Mouse (Mus musculus): Measurements from ENCODE around the gene T2. TPM values are rescaled to one million over a fixed set of nuclear protein-coding genes. Genes with fewer than 3 reads are reported as not detected.

The T2 gene
- 0.96 and 0.98 TPM in 2 replicates for polyA plus RNA-seq (2015; fragmentation: Nextera tagmentation; extraction: Ambion mirVana)

DNA sequence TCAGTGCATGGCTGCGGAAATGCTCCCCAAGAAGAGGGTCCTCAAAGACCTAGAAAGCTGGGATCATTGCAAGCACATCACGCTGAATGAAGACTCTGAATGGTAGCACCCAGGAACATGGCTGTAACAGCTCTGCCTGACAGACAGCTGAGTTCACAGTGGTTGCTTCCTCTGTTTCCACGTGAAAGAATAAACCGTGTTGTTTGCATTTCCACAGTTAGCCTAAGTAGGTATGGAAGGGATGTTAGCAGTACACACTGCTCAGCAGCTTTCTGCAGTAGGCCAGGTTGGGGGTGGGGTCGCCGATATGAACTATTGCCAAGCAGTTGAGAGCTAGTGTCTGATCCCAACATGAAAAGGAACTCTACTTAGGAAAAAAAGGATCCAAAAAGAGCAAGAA, at the start of gene T2:
TSS of gene T2 (plus strand) at position 301 of the 400 bp plus-strand sequence.

DNA sequence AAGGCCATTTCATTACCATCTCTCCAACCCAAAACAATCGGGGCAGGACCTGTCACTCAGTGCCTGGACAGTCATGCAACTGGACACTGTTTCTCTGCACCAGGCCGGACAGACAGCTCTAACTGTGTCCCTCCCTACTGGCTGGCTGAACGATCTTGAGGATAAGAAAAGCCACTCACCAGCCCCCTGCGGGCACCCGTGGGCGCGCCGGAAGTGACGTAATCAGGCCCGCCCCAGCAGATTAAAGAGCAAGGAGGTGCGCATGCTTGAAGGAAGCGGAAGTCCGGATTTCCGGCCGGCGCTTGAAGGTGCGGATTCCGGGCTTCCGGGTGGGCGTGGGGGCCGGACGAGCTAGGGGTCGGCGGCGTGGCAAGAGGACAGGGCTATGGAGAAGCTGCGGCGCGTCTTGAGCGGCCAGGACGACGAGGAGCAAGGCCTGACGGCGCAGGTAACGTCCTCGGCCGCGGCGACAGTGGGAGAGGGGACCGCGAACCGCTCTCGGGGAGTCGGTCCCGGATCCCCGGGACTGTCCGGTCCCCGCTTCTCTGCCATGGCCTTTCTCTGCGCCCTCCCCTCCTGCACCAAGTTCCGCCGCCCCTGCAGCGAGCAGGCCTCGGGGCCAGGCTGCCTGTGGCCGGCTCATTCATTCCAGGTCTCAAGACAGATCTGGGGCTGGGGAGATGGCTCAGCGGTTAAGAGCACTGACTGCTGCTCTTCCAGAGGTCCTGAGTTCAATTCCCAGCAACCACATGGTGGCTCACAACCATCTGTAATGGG, 44.8 kb upstream of the T2 start, which contains the start of gene Sft2d1:
TSS of gene Sft2d1 (plus strand) at position 265 of the 777 bp plus-strand sequence.

DNA sequence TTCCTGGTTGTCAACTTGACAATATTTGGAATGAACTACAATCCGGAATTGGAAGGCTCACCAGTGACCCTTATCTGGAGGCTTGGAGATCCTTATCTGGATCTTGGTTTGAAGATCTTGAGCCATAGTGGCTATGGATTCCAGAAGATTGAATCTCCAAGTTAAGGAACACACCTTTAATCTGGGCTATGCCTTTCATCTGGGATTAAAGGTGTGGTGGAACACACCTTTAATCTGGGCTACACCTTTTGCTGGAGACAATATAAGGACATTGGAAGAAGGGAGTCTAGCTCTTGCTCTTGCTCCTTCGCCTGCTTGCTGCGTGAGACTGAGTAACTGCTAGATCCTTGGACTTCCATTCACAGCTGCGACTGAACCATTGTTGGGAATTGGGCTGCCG, 18.6 kb upstream of the T2 start, which contains the start of gene Prr18:
TSS of gene Prr18 (plus strand) at position 301 of the 400 bp plus-strand sequence.

DNA sequence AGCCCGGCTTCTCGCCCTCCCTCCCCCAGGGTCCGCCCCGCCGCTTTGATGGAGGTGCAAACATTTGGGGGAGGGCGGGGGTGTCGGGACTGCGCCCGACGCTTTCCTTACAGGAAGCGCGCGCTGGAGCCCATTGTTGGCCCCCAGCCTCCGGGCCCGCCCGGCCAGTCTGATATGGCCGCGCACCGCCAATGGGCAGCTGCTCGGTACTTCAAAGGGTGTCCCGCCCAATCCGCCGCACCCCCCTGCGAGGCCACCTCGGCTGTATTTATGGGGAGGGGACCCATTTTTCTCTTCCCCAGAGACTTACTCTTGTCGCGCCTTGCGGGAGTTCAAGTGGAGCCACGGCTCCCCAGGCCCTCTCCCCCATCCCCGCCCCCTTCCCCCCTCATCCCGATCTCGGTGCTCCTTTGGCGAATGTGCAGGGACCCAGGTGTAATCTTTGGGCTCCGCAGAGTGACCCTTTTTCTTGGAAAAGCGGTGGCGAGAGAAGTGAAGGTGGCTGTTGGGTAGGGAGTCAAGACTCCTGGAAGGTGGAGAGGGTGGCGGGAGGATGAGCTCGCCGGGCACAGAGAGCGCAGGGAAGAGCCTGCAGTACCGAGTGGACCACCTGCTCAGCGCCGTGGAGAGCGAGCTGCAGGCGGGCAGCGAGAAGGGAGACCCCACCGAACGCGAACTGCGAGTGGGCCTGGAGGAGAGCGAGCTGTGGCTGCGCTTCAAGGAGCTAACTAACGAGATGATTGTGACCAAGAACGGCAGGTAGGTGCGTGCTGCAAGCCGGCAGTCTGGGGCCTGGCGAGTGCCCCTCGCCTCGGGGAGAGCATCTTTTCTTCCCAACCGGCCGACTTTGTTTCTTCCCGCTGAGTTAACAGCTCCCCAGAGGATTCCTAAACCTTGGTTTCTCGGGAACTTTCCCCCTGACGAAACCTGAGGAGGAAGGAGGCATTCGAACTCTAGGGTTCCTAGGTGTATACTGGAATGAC, 78.5 kb downstream of the T2 start, which contains the start of gene T:
TSS of gene T (plus strand) at position 446 of the 983 bp plus-strand sequence.

Other genes with a start within 250 kb of the T2 start
- 0.17 and 0.46 TPM in 2 replicates for gene Gm49673, start 208.2 kb upstream of the T2 start, polyA plus RNA-seq (2015; fragmentation: Nextera tagmentation; extraction: Ambion mirVana)
- gene Rnaset2a, start 207.9 kb upstream of the T2 start, polyA plus RNA-seq (2015; fragmentation: Nextera tagmentation; extraction: Ambion mirVana) = 18.5 and 18.7 TPM in 2 replicates
- gene Fgfr1op, start 190.5 kb upstream of the T2 start, polyA plus RNA-seq (2015; fragmentation: Nextera tagmentation; extraction: Ambion mirVana) = 20.1 and 21.3 TPM in 2 replicates
- 0.17 TPM in 1 of 2 replicates, not detected in the other for gene Ccr6, start 119.9 kb upstream of the T2 start, polyA plus RNA-seq (2015; fragmentation: Nextera tagmentation; extraction: Ambion mirVana)
- 718 and 755 TPM in 2 replicates for gene Mpc1, start 73.1 kb upstream of the T2 start, polyA plus RNA-seq (2015; fragmentation: Nextera tagmentation; extraction: Ambion mirVana)
- 170 and 175 TPM in 2 replicates for gene Sft2d1, start 44.9 kb upstream of the T2 start, polyA plus RNA-seq (2015; fragmentation: Nextera tagmentation; extraction: Ambion mirVana)
- 20.6 and 23.5 TPM in 2 replicates for gene Prr18, start 18.5 kb upstream of the T2 start, polyA plus RNA-seq (2015; fragmentation: Nextera tagmentation; extraction: Ambion mirVana)
- 0.09 TPM in 1 of 2 replicates, not detected in the other for gene T, start 78.4 kb downstream of the T2 start, polyA plus RNA-seq (2015; fragmentation: Nextera tagmentation; extraction: Ambion mirVana)
- 9.5 and 10.9 TPM in 2 replicates for gene Pde10a, start 169.4 kb downstream of the T2 start, polyA plus RNA-seq (2015; fragmentation: Nextera tagmentation; extraction: Ambion mirVana)
- not detected in 2 replicates for gene Gm17087, start 211.0 kb downstream of the T2 start, polyA plus RNA-seq (2015; fragmentation: Nextera tagmentation; extraction: Ambion mirVana)

Data from neural tube, postnatal 0 days (tissue).